Mouse (Mus musculus) lung, postnatal 36 days (tissue): ENCODE results near the gene Ercc6l2.

ENCODE experiments used
- DNase-seq: peaks from one replicate; pipeline ENCODE4 v3.0.0; 2022; ENCODE audit warnings: mixed read lengths

The Ercc6l2 gene

GRCm38 (mm10) chr13:63814746-63815681 lies at the start of gene Ercc6l2:
Gene Ercc6l2, plus strand, starts transcription at chr13:63815240.
- peak; percentile 99 for DNase-seq

GRCm38 (mm10) chr13:63766065-63766464 lies 49.0 kb upstream of the Ercc6l2 start:
- no peak for DNase-seq

GRCm38 (mm10) chr13:63771009-63771408 lies 44.0 kb upstream of the Ercc6l2 start:
- peak; percentile 8 for DNase-seq

GRCm38 (mm10) chr13:63778925-63779324 lies 36.1 kb upstream of the Ercc6l2 start:
- no peak for DNase-seq

- DNase-seq: peak; percentile 54
Observed at GRCm38 (mm10) chr13:63779376-63780291, 35.4 kb upstream of the Ercc6l2 start.

- no peak for DNase-seq
Observed at GRCm38 (mm10) chr13:63792234-63792831, 22.7 kb upstream of the Ercc6l2 start.

- DNase-seq: no peak
Observed at GRCm38 (mm10) chr13:63793345-63794308, 21.4 kb upstream of the Ercc6l2 start.

- DNase-seq: peak; percentile 7
Observed at GRCm38 (mm10) chr13:63798677-63799076, 16.4 kb upstream of the Ercc6l2 start.

- DNase-seq: no peak
Observed at GRCm38 (mm10) chr13:63799940-63800339, 15.1 kb upstream of the Ercc6l2 start.

GRCm38 (mm10) chr13:63801289-63801688 lies 13.8 kb upstream of the Ercc6l2 start:
- DNase-seq: no peak

- no peak for DNase-seq
Observed at GRCm38 (mm10) chr13:63807233-63807632, 7.8 kb upstream of the Ercc6l2 start.

GRCm38 (mm10) chr13:63807979-63808378 lies 7.1 kb upstream of the Ercc6l2 start:
- no peak for DNase-seq

GRCm38 (mm10) chr13:63811477-63811876 lies 3.6 kb upstream of the Ercc6l2 start:
- DNase-seq: no peak

- no peak for DNase-seq
Observed at GRCm38 (mm10) chr13:63815931-63816330, 891 bp downstream of the Ercc6l2 start.

GRCm38 (mm10) chr13:63845758-63846157 lies 30.7 kb downstream of the Ercc6l2 start:
- no peak for DNase-seq

GRCm38 (mm10) chr13:63850308-63851011 lies 35.4 kb downstream of the Ercc6l2 start:
- no peak for DNase-seq

- no peak for DNase-seq
Observed at GRCm38 (mm10) chr13:63872585-63873282, 57.7 kb downstream of the Ercc6l2 start.

- DNase-seq: no peak
Observed at GRCm38 (mm10) chr13:63877138-63877537, 62.1 kb downstream of the Ercc6l2 start.

GRCm38 (mm10) chr13:63879105-63879863 lies 64.2 kb downstream of the Ercc6l2 start:
- DNase-seq: no peak

GRCm38 (mm10) chr13:63879864-63880141 lies 64.8 kb downstream of the Ercc6l2 start:
- no peak for DNase-seq
